Mouse (Mus musculus) limb, embryonic 14.5 days (tissue): ENCODE results near the gene St3gal3. TPM values are rescaled to one million over a fixed set of nuclear protein-coding genes. Genes with fewer than 3 reads are reported as not detected.

ENCODE experiments used
- ATAC-seq: fragments of 200-750 bp; cut with Nextera tagmentation; 2 replicates; pipeline ENCODE4 v1.8.0; 2017; ENCODE audit warnings: low read depth, moderate number of reproducible peaks, moderate TSS enrichment; ENCODE audit not compliant: low FRiP score
- DNase-seq: peaks from one replicate; pipeline ENCODE4 v3.0.0-alpha.2; 2015; ENCODE audit warnings: low spot score
- H3K27ac ChIP-seq: fragments of 300-500 bp; sonication (generic); replicated peaks from 2 replicates; pipeline ENCODE4 v1.5.1; 2014; ENCODE audit warnings: low read depth, mild to moderate bottlenecking, low read length, moderate library complexity, mixed read lengths
- H3K27me3 ChIP-seq: fragments of 300-500 bp; sonication (generic); 2 replicates; pipeline ENCODE4 v1.6.1; 2014; ENCODE audit warnings: low read length, mixed read lengths; ENCODE audit not compliant: control insufficient read depth, insufficient read depth
- H3K36me3 ChIP-seq: fragments of 300-500 bp; sonication (generic); 2 replicates; pipeline ENCODE4 v1.6.1; 2014; ENCODE audit warnings: mild to moderate bottlenecking, low read length, moderate library complexity, mixed read lengths; ENCODE audit not compliant: control insufficient read depth, insufficient read depth
- H3K4me1 ChIP-seq: fragments of 300-500 bp; sonication (generic); 2 replicates; pipeline ENCODE4 v1.6.1; 2014; ENCODE audit warnings: antibody characterized with exemption, low read length, mixed read lengths; ENCODE audit not compliant: control insufficient read depth, insufficient read depth
- H3K4me2 ChIP-seq: fragments of 300-500 bp; sonication (generic); replicated peaks from 2 replicates; pipeline ENCODE4 v1.6.1; 2014; ENCODE audit warnings: low read depth, mild to moderate bottlenecking, low read length, moderate library complexity; ENCODE audit not compliant: severe bottlenecking
- H3K4me3 ChIP-seq: fragments of 300-500 bp; sonication (generic); replicated peaks from 2 replicates; pipeline ENCODE4 v1.5.1; 2014; ENCODE audit warnings: low read length
- H3K9ac ChIP-seq: fragments of 300-500 bp; sonication (generic); 2 replicates; pipeline ENCODE4 v1.6.1; 2014; ENCODE audit warnings: mild to moderate bottlenecking, low read depth, low read length, moderate library complexity; ENCODE audit not compliant: severe bottlenecking
- H3K9me3 ChIP-seq: fragments of 300-500 bp; sonication (generic); 2 replicates; pipeline ENCODE4 v1.6.1; 2016; ENCODE audit warnings: low read length; ENCODE audit not compliant: control insufficient read depth
- POLR2A ChIP-seq: fragments of 200-500 bp; IDR thresholded peaks from 2 replicates; pipeline ENCODE4 v1.8.0; 2012; ENCODE audit warnings: inconsistent platforms, mild to moderate bottlenecking, moderate library complexity, borderline replicate concordance; ENCODE audit not compliant: insufficient read depth, insufficient read length; ENCODE audit errors: extremely low read depth
- WGBS: fragments of 180-500 bp; shearing (Covaris S2); extraction: QIAGEN DNeasy Blood & Tissue Kit; methylation state at CpG from one replicate; pipeline ENCODE4 v1.1.7; 2014; 5-methylcytosine and 5-hydroxymethylcytosine counted together
- polyA plus RNA-seq, 2 experiments: library from polyadenylated mRNA; depleted of rRNA in 1 of 2; stranded (reverse) in 1 of 2; unstranded in 1 of 2; fragments of >200 nt; fragmentation: Nextera tagmentation in 1 of 2; extraction: Ambion mirVana in 1 of 2; gene quantifications; 2 replicates each; pipeline versions ENCODE4 v1.2.1 to v1.2.3; 2012 to 2014

Gene St3gal3
- polyA plus RNA-seq, 2 experiments = 5.4 to 26.1 TPM

DNA sequence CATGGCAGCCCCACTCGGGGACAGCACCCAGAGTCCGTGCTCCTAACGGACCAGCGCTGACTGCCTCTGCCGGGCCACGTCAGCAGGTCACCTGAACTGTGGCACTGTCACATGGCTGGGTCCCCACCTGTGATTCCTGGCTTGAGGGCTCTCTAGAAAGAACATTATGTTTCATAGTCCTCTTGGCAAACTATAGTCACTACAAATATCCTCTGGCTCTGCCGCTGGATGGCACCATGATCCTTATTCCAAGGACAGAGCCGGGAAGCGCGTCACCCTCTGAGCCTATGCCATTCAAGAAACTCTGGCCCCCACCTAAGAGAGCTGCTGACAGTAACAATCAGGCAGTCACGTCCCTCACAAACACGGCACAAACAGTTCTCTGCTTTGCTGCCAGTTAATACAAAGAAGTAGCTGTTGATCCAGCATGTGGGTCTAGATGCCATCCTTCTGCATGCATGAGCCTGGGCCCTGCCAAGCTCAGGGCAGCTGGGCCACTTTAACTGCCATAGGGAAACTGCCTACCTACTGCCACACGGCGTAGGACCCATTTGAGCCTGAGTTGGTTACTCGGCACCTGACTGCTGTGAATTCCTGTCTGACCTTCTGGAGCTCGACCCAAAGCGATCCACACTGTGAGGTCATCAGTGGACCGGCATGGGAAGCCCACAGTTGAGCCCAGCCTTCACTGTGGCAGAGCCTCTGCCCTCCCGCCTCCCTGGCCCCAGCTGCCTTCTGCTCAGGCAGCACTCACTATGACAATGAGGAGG, 13.0 kb upstream of the St3gal3 start:
- Histone ChIP-seq H3K27me3 (no peaks in the 10 kb centered on the region), H3K36me3 (peaks cover 97% of the 10 kb centered on the region), H3K4me3 (no peak overlapping the region), H3K4me1 (no peaks in the 10 kb centered on the region), H3K9me3 (no peaks in the 10 kb centered on the region), H3K27ac (no peak overlapping the region), H3K4me2 (no peak overlapping the region), H3K9ac (no peak overlapping the region)
- no peak for TF ChIP-seq POLR2A
- WGBS = 91% methylated on average over 19 of the region's 19 CpGs
- ATAC-seq (no peak), DNase-seq (no peak)

DNA sequence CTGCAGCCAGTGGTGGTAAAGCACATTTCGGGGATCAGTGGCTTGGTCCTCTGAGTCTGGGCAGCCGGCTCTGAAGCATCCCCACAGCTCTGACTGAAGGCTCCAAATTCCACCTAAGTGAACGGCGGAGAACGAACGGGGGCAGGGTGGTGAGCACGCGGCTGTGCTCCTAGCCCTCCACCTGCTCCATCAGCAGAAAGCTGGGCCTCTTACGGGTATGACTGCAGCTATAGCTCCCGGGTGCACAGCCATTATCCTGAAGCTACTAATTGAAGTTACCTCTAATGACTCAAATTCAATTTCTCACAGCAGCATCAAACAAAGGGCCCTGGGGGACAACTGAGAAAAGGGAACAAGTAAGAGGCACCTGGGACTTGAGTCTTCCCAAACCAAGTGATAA, 12.4 kb upstream of the St3gal3 start:
- no peak overlapping the region for H3K9ac ChIP-seq
- DNase-seq (no peak), ATAC-seq (no peak)
- H3K4me1 ChIP-seq = no peaks in the 10 kb centered on the region
- H3K27me3 ChIP-seq = no peaks in the 10 kb centered on the region
- no peak for TF ChIP-seq POLR2A
- H3K36me3 ChIP-seq = peaks cover 97% of the 10 kb centered on the region
- H3K4me3 ChIP-seq = no peak overlapping the region
- WGBS = 86% methylated on average over 10 of the region's 10 CpGs
- no peaks in the 10 kb centered on the region for H3K9me3 ChIP-seq
- no peak overlapping the region for H3K4me2 ChIP-seq
- H3K27ac ChIP-seq = no peak overlapping the region

DNA sequence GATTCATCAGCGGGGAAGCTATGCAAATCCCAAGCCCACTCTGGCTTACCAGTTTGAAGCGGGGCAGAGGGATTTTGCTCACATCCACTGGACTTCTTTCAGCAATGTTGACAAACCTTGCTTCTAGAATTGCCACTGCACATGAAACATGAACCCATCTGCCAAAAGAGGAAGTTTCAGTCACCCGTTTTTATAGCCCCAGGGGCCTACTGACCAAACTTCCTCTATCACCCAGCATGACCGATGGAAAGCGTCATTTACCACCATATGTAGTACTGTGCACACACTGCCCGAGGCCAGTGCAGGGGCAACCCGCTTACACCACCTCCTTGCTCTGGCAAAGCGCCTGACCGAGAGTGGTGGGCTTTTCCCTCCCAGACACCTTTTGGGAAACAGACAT, 9.6 kb upstream of the St3gal3 start:
- TF ChIP-seq POLR2A = no peak
- ATAC-seq = no peak
- WGBS = 70% methylated on average over 9 of the region's 9 CpGs
- H3K9ac ChIP-seq = no peak overlapping the region
- peak; percentile 3 for DNase-seq
- no peak overlapping the region for H3K27ac ChIP-seq
- H3K27me3 ChIP-seq = no peaks in the 10 kb centered on the region
- H3K9me3 ChIP-seq = no peaks in the 10 kb centered on the region
- no peak overlapping the region for H3K4me2 ChIP-seq
- peaks cover 98% of the 10 kb centered on the region for H3K36me3 ChIP-seq
- no peak overlapping the region for H3K4me3 ChIP-seq
- H3K4me1 ChIP-seq = no peaks in the 10 kb centered on the region

DNA sequence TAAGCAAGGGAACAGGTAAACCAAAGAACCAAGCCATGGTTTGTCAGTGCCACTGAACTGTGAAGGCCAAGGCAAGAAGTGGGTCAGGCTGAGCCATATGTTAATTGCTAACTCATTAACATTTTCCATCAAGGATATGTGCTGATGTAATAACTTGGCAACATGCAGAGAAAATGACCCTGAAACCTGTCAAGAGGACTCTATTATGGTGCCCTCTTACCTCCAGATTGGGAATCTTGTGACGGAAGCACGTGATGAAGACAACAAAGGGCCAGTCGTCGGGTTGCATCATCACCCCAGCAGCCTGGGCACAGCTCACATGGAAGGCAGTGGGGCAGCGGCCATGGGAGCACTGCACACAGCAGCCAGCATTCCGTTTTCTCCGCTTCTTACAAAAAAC, 9.0 kb upstream of the St3gal3 start:
- ATAC-seq (no peak), DNase-seq (no peak)
- no peak overlapping the region for H3K27ac ChIP-seq
- H3K4me1 ChIP-seq = no peaks in the 10 kb centered on the region
- H3K9me3 ChIP-seq = no peaks in the 10 kb centered on the region
- no peaks in the 10 kb centered on the region for H3K27me3 ChIP-seq
- no peak overlapping the region for H3K9ac ChIP-seq
- H3K4me2 ChIP-seq = no peak overlapping the region
- no peak overlapping the region for H3K4me3 ChIP-seq
- WGBS = 91% methylated on average over 7 of the region's 7 CpGs
- TF ChIP-seq POLR2A = no peak
- peaks cover 98% of the 10 kb centered on the region for H3K36me3 ChIP-seq

DNA sequence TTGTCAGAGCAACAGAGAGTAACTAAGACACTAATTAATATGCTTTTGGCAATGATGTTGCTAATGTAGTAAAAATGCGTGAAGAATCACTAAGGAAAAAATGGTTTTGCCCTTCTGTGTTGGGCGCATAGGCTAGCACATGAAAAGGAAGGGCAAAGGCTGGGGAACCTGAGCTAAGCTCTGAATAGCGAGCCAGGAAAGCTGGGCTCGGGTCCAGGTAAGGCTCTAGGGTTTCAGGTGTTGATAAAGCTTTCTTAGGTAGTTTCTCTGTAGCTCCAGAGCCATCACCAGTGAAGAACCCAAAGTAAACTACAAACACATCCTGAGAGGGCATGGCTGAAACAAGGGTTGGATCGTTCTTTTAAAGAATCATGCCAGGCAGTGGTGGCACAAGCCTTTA, 6.8 kb upstream of the St3gal3 start:
- Histone ChIP-seq H3K4me1 (no peaks in the 10 kb centered on the region), H3K27ac (no peak overlapping the region), H3K27me3 (no peaks in the 10 kb centered on the region), H3K36me3 (peaks cover 98% of the 10 kb centered on the region), H3K4me3 (no peak overlapping the region), H3K4me2 (no peak overlapping the region), H3K9me3 (no peaks in the 10 kb centered on the region), H3K9ac (no peak overlapping the region)
- no peak for TF ChIP-seq POLR2A
- WGBS = 92% methylated on average over 5 of the region's 5 CpGs
- DNase-seq (no peak), ATAC-seq (no peak)
